Mouse (Mus musculus) erythroblast, embryonic 14.5 days (primary cell): ENCODE measurements around the gene Tsc22d1. TPM values are rescaled to one million over a fixed set of nuclear protein-coding genes. Genes with fewer than 3 reads are reported as not detected.

Experiments
- H3K27me3 ChIP-seq: 2 replicates; pipeline ENCODE4 v1.6.1; 2012; ENCODE audit warnings: inconsistent platforms; ENCODE audit not compliant: control insufficient read depth
- H3K36me3 ChIP-seq: 2 replicates; pipeline ENCODE4 v1.6.1; 2012; ENCODE audit warnings: mild to moderate bottlenecking, inconsistent platforms; ENCODE audit not compliant: control insufficient read depth
- H3K4me1 ChIP-seq: 2 replicates; pipeline ENCODE4 v1.6.1; 2012; ENCODE audit warnings: inconsistent platforms; ENCODE audit not compliant: control insufficient read depth
- H3K4me3 ChIP-seq: replicated peaks from 2 replicates; pipeline ENCODE3; 2012; ENCODE audit warnings: moderate library complexity, mild to moderate bottlenecking, inconsistent platforms
- H3K9me3 ChIP-seq: 2 replicates; pipeline ENCODE4 v1.6.1; 2012; ENCODE audit warnings: low read length, inconsistent platforms, mixed read lengths; ENCODE audit not compliant: control insufficient read depth
- GATA1 ChIP-seq: IDR thresholded peaks from 2 replicates; pipeline ENCODE4 v1.6.1; 2012; ENCODE audit warnings: low read length, inconsistent platforms, mixed read lengths
- TAL1 ChIP-seq: IDR thresholded peaks from 3 replicates; pipeline ENCODE4 v1.6.1; 2012; ENCODE audit warnings: low read length, inconsistent platforms, mixed read lengths
- polyA plus RNA-seq: library from polyadenylated mRNA; stranded (reverse); fragments of >175 nt; gene quantifications from 2 replicates; pipeline ENCODE4 v1.2.3, GENCODE M21; 2012

Tsc22d1 gene
- polyA plus RNA-seq, 1 experiment, result 20.4 TPM

GRCm38 (mm10) chr14:76515620-76516019 is 100.9 kb downstream of the Tsc22d1 start:
- no peak for TF ChIP-seq GATA1
- no peak for TF ChIP-seq TAL1

GRCm38 (mm10) chr14:76518217-76518616 is 103.5 kb downstream of the Tsc22d1 start:
- Histone ChIP-seq H3K27me3 (peaks cover 12% of the 10 kb centered on the region), H3K4me3 (no peak overlapping the region), H3K4me1 (peaks cover 85% of the 10 kb centered on the region), H3K9me3 (no peaks in the 10 kb centered on the region), H3K36me3 (no peaks in the 10 kb centered on the region; the same call in 1 of the 2 replicates)
- TF ChIP-seq TAL1 (no peak), GATA1 (no peak)

More at GRCm38 (mm10) chr14:76515620-76516019, 100.9 kb downstream of the Tsc22d1 start:
- H3K27me3 ChIP-seq, result peaks cover 17% of the 10 kb centered on the region
- no peaks in the 10 kb centered on the region; the same call in 1 of the 2 replicates for H3K36me3 ChIP-seq
- no peaks in the 10 kb centered on the region for H3K9me3 ChIP-seq
- peaks cover 65% of the 10 kb centered on the region for H3K4me1 ChIP-seq
- H3K4me3 ChIP-seq, result no peak overlapping the region

- Histone ChIP-seq H3K9me3 (no peaks in the 10 kb centered on the region), H3K27me3 (no peaks in the 10 kb centered on the region), H3K4me3 (peak overlapping the region; percentile 36), H3K4me1 (peaks cover 87% of the 10 kb centered on the region), H3K36me3 (no peaks in the 10 kb centered on the region; the same call in 1 of the 2 replicates)
- TF ChIP-seq GATA1, result peak; percentile 72
- TF ChIP-seq TAL1, result peak; percentile 50
Measured at GRCm38 (mm10) chr14:76520606-76521005, 105.8 kb downstream of the Tsc22d1 start.

- no peaks in the 10 kb centered on the region; the same call in 1 of the 2 replicates for H3K36me3 ChIP-seq
- H3K4me3 ChIP-seq, result no peak overlapping the region
- no peaks in the 10 kb centered on the region for H3K9me3 ChIP-seq
- peaks cover 83% of the 10 kb centered on the region for H3K4me1 ChIP-seq
- H3K27me3 ChIP-seq, result no peaks in the 10 kb centered on the region
- no peak for TF ChIP-seq GATA1
- no peak for TF ChIP-seq TAL1
Measured at GRCm38 (mm10) chr14:76521308-76521707, 106.5 kb downstream of the Tsc22d1 start.

GRCm38 (mm10) chr14:76523344-76523743 is 108.6 kb downstream of the Tsc22d1 start:
- Histone ChIP-seq H3K4me3 (no peak overlapping the region), H3K27me3 (no peaks in the 10 kb centered on the region), H3K36me3 (no peaks in the 10 kb centered on the region; the same call in 1 of the 2 replicates), H3K4me1 (peaks cover 81% of the 10 kb centered on the region), H3K9me3 (no peaks in the 10 kb centered on the region)
- no peak for TF ChIP-seq TAL1
- no peak for TF ChIP-seq GATA1

- no peak for TF ChIP-seq GATA1
- no peak for TF ChIP-seq TAL1
- no peak overlapping the region for H3K4me3 ChIP-seq
- no peaks in the 10 kb centered on the region for H3K27me3 ChIP-seq
- peaks cover 83% of the 10 kb centered on the region for H3K4me1 ChIP-seq
- H3K36me3 ChIP-seq, result no peaks in the 10 kb centered on the region; the same call in 1 of the 2 replicates
- H3K9me3 ChIP-seq, result no peaks in the 10 kb centered on the region
Measured at GRCm38 (mm10) chr14:76526467-76526866, 111.7 kb downstream of the Tsc22d1 start.

GRCm38 (mm10) chr14:76527030-76527719 is 112.4 kb downstream of the Tsc22d1 start:
- H3K27me3 ChIP-seq, result no peaks in the 10 kb centered on the region
- H3K4me1 ChIP-seq, result peaks cover 83% of the 10 kb centered on the region
- H3K36me3 ChIP-seq, result peaks cover 2% of the 10 kb centered on the region; the same call in 1 of the 2 replicates
- H3K4me3 ChIP-seq, result no peak overlapping the region
- no peak for TF ChIP-seq TAL1
- TF ChIP-seq GATA1, result no peak
- H3K9me3 ChIP-seq, result no peaks in the 10 kb centered on the region

- Histone ChIP-seq H3K9me3 (no peaks in the 10 kb centered on the region), H3K27me3 (no peaks in the 10 kb centered on the region), H3K4me3 (no peak overlapping the region), H3K4me1 (peaks cover 86% of the 10 kb centered on the region), H3K36me3 (peaks cover 2% of the 10 kb centered on the region; the same call in 1 of the 2 replicates)
- TF ChIP-seq TAL1, result no peak
- TF ChIP-seq GATA1, result no peak
Measured at GRCm38 (mm10) chr14:76527758-76528313, 113.1 kb downstream of the Tsc22d1 start.

- TF ChIP-seq TAL1 (no peak), GATA1 (no peak)
- no peaks in the 10 kb centered on the region for H3K27me3 ChIP-seq
- H3K9me3 ChIP-seq, result no peaks in the 10 kb centered on the region
- H3K36me3 ChIP-seq, result peaks cover 5% of the 10 kb centered on the region; the same call in 1 of the 2 replicates
- no peak overlapping the region for H3K4me3 ChIP-seq
- peaks cover 89% of the 10 kb centered on the region for H3K4me1 ChIP-seq
Measured at GRCm38 (mm10) chr14:76528641-76529040, 113.9 kb downstream of the Tsc22d1 start.
